ENCODE assay signal across 1 mouse cellular context in the genomic region with DNA sequence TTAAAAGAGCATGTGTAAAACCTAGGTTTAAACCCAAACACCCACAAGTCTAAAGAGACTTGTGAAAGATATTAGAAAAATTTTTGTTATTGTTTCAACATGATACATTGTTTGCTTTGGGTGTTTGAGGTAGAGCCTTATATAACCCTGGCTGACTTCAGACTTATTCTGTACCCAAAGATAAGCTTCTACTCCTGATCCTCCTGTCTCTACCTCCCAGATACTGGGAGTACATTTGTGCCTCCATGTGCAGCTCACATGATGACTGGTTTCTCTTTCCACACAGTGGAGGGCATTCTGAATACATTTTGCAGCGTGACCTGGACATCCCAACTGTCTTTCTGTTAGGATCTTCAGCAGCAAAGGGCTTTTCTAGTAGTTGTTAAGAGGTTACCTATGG.
TF ChIP-seq lines count a peak whose summit lies in the region.

No protein-coding gene starts in this region.

TF ChIP-seq in MEL, 35 proteins besides CTCF, POLR2A, EP300 and RAD21 (continued from another document):
- TF ChIP-seq ZC3H11A (IDR thresholded peaks at IDR 0.05; ENCODE audit: low read depth, low read length) (no peak), KAT2A (conservative IDR thresholded peaks at IDR 0.05; ENCODE audit: low read depth, low read length) (no peak), UBTF (IDR thresholded peaks at IDR 0.05; ENCODE audit: borderline replicate concordance, insufficient read depth, low read depth, low read length) (no peak), MAX (IDR thresholded peaks at IDR 0.05; ENCODE audit: low read length) (no peak), GABPA (IDR thresholded peaks at IDR 0.05; ENCODE audit: low read depth, low read length) (no peak), ZKSCAN1 (IDR thresholded peaks at IDR 0.05; ENCODE audit: low read depth, low read length) (no peak), TAL1 (IDR thresholded peaks at IDR 0.05; ENCODE audit: low read length) (peak; percentile 20; the same call in 1 of the 2 replicates), MXI1 (IDR thresholded peaks at IDR 0.05; ENCODE audit: low read depth, low read length) (peak; percentile 28; the same call in 1 of the 2 replicates), BHLHE40 (IDR thresholded peaks at IDR 0.05; ENCODE audit: borderline replicate concordance, low read depth, low read length) (no peak), E2F4 (IDR thresholded peaks at IDR 0.05; ENCODE audit: borderline replicate concordance, low read depth, low read length) (no peak), CHD2 (IDR thresholded peaks at IDR 0.05; ENCODE audit: low read length) (no peak)
